22 mouse cellular contexts compared by ENCODE assay signal in genomic region chr19:4741482-4741881, GRCm38 (mm10). TPM values are rescaled to one million over a fixed set of nuclear protein-coding genes. Genes with fewer than 3 reads are reported as not detected.
"Had no signal": no experiment of that assay in that cellular context is flagged by ENCODE, and none has a peak within 500 bp of the region (broad histone marks: within the 10 kb centered on the region; RNA-seq: fewer than 3 reads in every experiment).

No protein-coding gene starts in this region.

- ATAC-seq: liver, embryonic 12.5 days; midbrain, embryonic 13.5 days; midbrain, embryonic 16.5 days had no signal

- DNase-seq: layer of hippocampus, adult 9-11 months; liver; lung, adult 18-20 months; lung, postnatal 10 days; lung, postnatal 36 days; right cerebral cortex, adult 18-20 months; right cerebral cortex, postnatal 14 days; right cerebral cortex, postnatal 4 days; thymus, postnatal 36 days had no signal

- H3K4me2 ChIP-seq: limb, embryonic 13.5 days; liver, embryonic 12.5 days; liver, embryonic 15.5 days; lung, embryonic 15.5 days; midbrain, embryonic 13.5 days had no signal

- H3K36me3 ChIP-seq: liver, embryonic 12.5 days; liver, embryonic 15.5 days; lung, embryonic 15.5 days had no signal

- H3K27ac ChIP-seq: kidney, postnatal 0 days; layer of hippocampus, adult 2 months; limb, embryonic 10.5 days; limb, embryonic 13.5 days; liver, embryonic 12.5 days; liver, embryonic 15.5 days; lung, embryonic 15.5 days; midbrain, embryonic 10.5 days; midbrain, embryonic 13.5 days had no signal

- H3K4me3 ChIP-seq: layer of hippocampus, adult 2 months; limb, embryonic 10.5 days; limb, embryonic 13.5 days; liver, embryonic 12.5 days; liver, embryonic 15.5 days; lung, embryonic 15.5 days; megakaryocyte, embryonic 14.5 days; midbrain, embryonic 10.5 days; midbrain, embryonic 13.5 days had no signal

- H3K9ac ChIP-seq: limb, embryonic 13.5 days; liver, embryonic 12.5 days; liver, embryonic 15.5 days; lung, embryonic 15.5 days; midbrain, embryonic 13.5 days had no signal

- H3K27me3 ChIP-seq: limb, embryonic 13.5 days; liver, embryonic 15.5 days; lung, embryonic 15.5 days; midbrain, embryonic 13.5 days had no signal

- H3K4me1 ChIP-seq: limb, embryonic 10.5 days; liver, embryonic 12.5 days; liver, embryonic 15.5 days; midbrain, embryonic 10.5 days; midbrain, embryonic 13.5 days had no signal

- H3K9me3 ChIP-seq: limb, embryonic 10.5 days; limb, embryonic 13.5 days; liver, embryonic 12.5 days; liver, embryonic 15.5 days; lung, embryonic 15.5 days; megakaryocyte, embryonic 14.5 days; midbrain, embryonic 10.5 days; midbrain, embryonic 13.5 days had no signal

RNA-seq across cellular contexts. Expression of gene Sptbn2, which starts 30.5 kb away (rescaled TPM):
- total RNA-seq: monocyte, adult 5-6 weeks had no signal

RNA-seq across cellular contexts. Expression of gene Gm960, which starts 43.0 kb away (rescaled TPM):
- total RNA-seq: monocyte, adult 5-6 weeks had no signal
- polyA plus RNA-seq: large intestine, adult 2 months had no signal
